In the genomic region with DNA sequence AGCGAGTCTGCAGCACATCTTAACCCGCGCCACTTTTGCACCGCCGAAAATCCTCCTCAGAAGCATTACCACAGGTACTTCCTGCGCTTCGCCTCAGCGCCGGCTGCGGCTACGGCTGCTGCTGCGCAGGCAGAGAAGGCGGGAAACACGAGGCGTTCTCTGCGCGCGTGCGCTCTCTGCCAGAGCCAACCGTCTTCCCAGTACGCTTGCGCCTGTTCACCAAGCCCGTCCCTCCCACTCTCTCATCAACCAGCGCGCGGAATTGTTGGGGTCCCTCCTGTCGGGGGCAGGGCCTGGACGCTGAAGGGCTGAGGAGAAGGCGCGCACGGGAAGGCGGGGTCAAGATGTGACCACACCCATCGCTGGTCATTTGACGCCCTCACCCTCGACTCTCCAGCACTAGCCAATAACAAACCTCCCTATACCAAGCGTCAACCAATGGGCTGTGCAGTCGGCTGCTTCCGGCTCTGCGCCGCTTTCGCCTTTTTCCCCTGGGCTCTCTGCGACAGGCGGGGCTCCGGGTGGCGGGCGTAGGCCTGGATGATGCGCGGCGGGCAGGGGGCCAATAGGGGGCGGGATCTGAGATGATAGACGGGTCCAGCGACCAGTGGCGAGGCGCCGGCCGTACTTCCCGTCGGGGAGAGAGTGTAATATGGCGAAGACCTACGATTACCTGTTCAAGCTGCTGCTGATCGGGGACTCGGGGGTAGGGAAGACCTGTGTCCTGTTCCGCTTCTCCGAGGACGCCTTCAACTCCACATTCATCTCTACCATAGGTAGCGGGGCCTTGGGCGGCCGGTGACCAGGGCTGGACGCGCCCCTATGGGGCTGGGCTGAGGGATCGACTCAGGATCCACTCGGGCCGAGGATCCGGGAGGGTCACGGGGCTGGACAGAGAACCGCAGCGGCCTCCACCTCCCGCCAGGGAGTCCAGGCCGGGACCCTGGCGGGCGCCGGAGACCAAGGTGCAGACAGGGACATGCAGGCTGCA, we compare ENCODE assay signal across 7 mouse cellular contexts. TPM values are rescaled to one million over a fixed set of nuclear protein-coding genes. Genes with fewer than 3 reads are reported as not detected.
A peak's percentile ranks its signal among the peaks of the same experiment; 100 is the strongest.
DNase-seq lines count a peak whose midpoint lies in the region; ATAC-seq lines count a peak whose summit lies in the region.

Gene Rab8a, plus strand, starts transcription at position 494 of the 991 bp plus-strand sequence.

- no peaks in the 10 kb centered on the region for H3K9me3 ChIP-seq in intestine, embryonic 15.5 days
- H3K9me3 ChIP-seq in midbrain, embryonic 10.5 days (replicated peaks), result no peaks in the 10 kb centered on the region

- peak within 1 kb of the TSS; percentile 74 for H3K4me2 ChIP-seq in intestine, embryonic 15.5 days (replicated peaks)

- H3K4me1 ChIP-seq in intestine, embryonic 15.5 days (replicated peaks), result peaks cover 8% of the 10 kb centered on the region
- peaks cover 22% of the 10 kb centered on the region for H3K4me1 ChIP-seq in midbrain, embryonic 10.5 days

- peak; percentile 100 for DNase-seq in adrenal gland, adult 2 months
- peak; percentile 97 for DNase-seq in embryo, embryonic 11.5 days (ENCODE audit: low read depth, low spot score)
- peak; percentile 99 to 100 for DNase-seq in gastrocnemius, postnatal 36 days
- peak; percentile 99 to 100 for DNase-seq in left cerebral cortex, postnatal 25 days (ENCODE audit: low spot score in 2 of 2)
- peak; percentile 100 for DNase-seq in midbrain, embryonic 10.5 days (ENCODE audit: low spot score)
- peak; percentile 100 for DNase-seq in right cerebral cortex, postnatal 4 days

- H3K27me3 ChIP-seq in intestine, embryonic 15.5 days (replicated peaks), result no peaks in the 10 kb centered on the region
- no peaks in the 10 kb centered on the region for H3K27me3 ChIP-seq in midbrain, embryonic 10.5 days (ENCODE audit: low read depth, poor library complexity, severe bottlenecking)

- 0 out of 2 replicates have a peak, but pooled peaks cover 5% of the 10 kb centered on the region for H3K36me3 ChIP-seq in intestine, embryonic 15.5 days
- peaks cover 29% of the 10 kb centered on the region for H3K36me3 ChIP-seq in midbrain, embryonic 10.5 days

- intact Hi-C loops in gastrocnemius, postnatal 36 days (cut with DNase I), result no loop called here
- intact Hi-C loops in left cerebral cortex, postnatal 25 days (cut with DNase I), result no loop called here

- H3K9ac ChIP-seq in intestine, embryonic 15.5 days, result peak within 1 kb of the TSS; percentile 97

- peak within 1 kb of the TSS; percentile 85 for H3K27ac ChIP-seq in intestine, embryonic 15.5 days
- peak within 1 kb of the TSS; percentile 90 for H3K27ac ChIP-seq in midbrain, embryonic 10.5 days (replicated peaks)

- peak; percentile 99 for ATAC-seq in intestine, embryonic 15.5 days

- H3K4me3 ChIP-seq in intestine, embryonic 15.5 days (replicated peaks), result peak within 1 kb of the TSS; percentile 92
- peak within 1 kb of the TSS; percentile 88 for H3K4me3 ChIP-seq in midbrain, embryonic 10.5 days

- under 1% methylated on average over 82 of the region's 82 CpGs for WGBS in intestine, embryonic 15.5 days
- under 1% methylated on average over 81 of the region's 82 CpGs for WGBS in midbrain, embryonic 10.5 days

RNA-seq across cellular contexts. Expression of gene Rab8a, which starts in this region (rescaled TPM):
- total RNA-seq in adrenal gland, adult 2 months (2021), result 10 to 100 TPM; 61.7 to 79.3 TPM
- polyA plus RNA-seq in adrenal gland, adult 2 months (2012; rRNA removed), result 16.2 and 16.9 TPM in 2 replicates
- 10 to 100 TPM in 1 of 2 experiments, 1 to 10 TPM in 1; 6.0 to 10.0 TPM for total RNA-seq in gastrocnemius, postnatal 36 days (2021)
- polyA plus RNA-seq in intestine, embryonic 15.5 days (2015; fragmentation: Nextera tagmentation; extraction: Ambion mirVana), result 149 and 159 TPM in 2 replicates
- 10 to 100 TPM; 40.9 to 41.9 TPM for total RNA-seq in left cerebral cortex, postnatal 25 days (2021)
- polyA plus RNA-seq in midbrain, embryonic 10.5 days (2016; fragmentation: Nextera tagmentation; extraction: Ambion mirVana), result 133 and 145 TPM in 2 replicates

Comparison
In these comparisons a context has a peak if more than half of its experiments do, and no peak if none do; other contexts are left out.
1. Peak in every context shown above with its lines: DNase-seq, ATAC-seq, H3K4me3 ChIP-seq and H3K27ac ChIP-seq.